Mouse (Mus musculus): Measurements from ENCODE around the gene Asb16.

Asb16 gene

DNA sequence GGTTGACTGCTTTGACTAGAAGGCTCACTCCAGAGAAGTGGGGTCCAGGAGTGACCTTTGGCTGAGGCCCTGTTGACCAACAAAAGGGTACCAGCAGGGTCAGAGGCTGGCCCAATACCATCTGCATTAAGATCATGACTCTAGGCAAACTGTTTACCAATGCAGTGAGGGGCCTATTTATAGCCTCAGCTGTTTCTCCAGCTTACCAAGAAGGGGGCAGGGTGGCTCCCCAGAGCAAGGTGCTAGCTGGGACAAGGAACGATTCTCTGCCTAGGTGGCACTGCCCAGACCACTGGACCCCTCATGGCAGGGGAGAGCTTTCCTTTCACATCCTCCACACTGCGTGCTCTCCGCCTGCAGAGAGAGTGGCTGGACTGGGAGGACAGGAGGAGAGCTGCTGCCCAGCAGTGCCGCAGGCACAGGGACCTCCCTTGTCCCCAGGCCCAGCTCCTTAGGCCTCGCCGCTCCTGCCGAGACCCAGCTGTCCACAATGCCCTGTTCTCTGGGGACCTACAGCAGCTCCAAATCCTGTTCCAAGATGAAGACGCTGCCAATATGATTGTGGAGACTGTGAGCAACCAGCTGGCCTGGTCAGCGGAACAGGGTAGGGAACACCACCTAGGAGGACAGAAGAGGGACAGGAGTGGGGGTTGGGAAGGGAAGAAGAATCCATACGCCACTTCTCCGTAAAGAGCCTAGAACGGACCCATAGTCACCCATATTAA, at the start of gene Asb16:
Gene Asb16, plus strand, starts transcription at position 224 of the 725 bp plus-strand sequence.
- no peak for DNase-seq (ENCODE audit: low spot score)

DNA sequence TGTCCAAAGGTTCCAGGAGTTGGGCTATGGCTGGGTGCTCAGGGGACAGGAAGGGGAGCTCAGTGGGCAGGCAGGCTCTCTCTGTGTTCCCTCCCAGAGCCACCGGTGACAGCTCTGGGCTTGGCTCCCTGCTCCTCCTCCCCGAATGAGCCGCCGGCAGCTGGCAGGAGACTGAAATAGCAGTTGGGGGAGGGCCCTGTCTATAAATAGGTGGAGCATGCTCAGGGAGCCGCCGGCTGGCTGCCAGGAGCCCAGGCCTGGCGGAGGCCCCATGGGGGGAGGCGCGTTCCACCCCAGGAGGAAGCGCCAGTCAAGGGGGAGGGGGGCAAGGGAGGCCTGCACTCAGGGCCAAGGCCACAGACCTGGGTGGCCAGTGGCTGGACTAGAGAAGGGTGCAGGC, 49.8 kb upstream of the Asb16 start:
- DNase-seq (ENCODE audit: low spot score) = peak; percentile 45

DNA sequence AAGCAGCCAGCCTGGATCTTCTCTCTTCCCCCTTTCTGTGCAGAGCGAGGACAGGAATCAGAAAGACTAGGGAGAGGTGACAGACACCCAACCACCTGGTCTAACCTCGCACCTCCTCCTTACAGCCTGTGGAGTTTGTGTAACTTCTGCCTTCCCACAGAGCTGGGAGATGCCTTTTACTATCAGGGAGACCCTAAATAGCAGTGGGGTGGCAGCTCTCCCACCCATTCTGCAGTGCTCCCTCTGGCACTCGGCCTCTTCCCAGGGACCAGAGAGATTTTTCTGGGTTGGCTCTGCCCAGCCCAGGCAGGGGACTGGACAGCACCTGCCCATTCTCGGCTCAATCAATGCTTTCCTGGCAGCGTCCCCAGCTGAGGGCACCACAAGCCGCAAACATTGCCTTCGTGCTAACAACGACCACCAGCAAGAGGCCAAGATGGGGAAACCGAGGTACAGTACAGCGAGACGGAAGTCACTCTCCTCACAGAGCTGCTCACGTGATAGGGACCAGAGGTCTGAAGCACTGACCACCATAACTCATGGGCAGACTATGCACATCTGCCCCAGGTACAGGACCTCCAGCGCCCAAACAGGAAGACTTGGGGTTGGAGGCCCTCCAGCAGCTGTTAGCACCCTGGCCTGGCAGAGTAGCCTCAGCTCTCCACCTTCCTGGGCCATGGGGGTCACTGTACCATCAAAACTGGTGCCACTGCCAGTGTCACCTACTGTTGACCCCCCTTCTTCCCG, 49.1 kb upstream of the Asb16 start:
- no peak for DNase-seq (ENCODE audit: low spot score)

DNA sequence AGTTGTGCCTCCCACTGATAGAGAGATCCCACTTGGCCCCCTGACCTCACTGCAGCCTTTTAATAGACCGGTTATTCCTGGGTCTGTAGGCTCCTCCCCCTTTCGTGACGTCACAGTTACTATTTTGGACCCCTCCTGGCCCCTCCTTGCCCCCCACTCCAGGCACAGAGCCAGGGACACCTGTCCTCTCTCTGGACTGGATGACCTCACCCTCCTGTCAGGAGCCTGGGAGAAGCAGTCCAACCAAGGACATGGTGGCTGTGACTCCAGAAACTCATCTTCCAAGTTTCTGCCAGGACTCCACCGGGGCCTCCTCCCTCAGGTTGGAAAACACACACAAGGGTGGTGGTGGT, 48.6 kb upstream of the Asb16 start:
- DNase-seq (ENCODE audit: low spot score) = no peak

DNA sequence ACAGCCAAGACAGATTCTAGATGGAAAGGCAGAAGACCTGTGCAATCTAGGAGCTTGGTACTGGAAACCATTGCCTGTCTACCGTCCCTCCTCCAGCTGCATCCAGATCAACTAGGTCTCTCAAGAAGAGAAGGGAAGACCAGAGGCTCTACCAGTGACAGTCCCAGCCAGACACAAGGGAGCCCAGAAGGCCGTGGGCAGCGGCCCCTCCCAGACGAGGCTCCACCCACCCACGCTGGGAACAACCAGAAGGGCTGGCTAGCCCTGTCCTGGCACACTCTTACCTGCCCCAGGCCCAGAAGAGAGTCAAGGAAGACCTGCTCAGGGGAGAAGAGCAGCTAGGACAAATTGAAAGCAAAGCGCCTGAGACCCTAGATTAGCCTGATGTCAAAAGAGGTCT, 48.1 kb upstream of the Asb16 start:
- no peak for DNase-seq (ENCODE audit: low spot score)

DNA sequence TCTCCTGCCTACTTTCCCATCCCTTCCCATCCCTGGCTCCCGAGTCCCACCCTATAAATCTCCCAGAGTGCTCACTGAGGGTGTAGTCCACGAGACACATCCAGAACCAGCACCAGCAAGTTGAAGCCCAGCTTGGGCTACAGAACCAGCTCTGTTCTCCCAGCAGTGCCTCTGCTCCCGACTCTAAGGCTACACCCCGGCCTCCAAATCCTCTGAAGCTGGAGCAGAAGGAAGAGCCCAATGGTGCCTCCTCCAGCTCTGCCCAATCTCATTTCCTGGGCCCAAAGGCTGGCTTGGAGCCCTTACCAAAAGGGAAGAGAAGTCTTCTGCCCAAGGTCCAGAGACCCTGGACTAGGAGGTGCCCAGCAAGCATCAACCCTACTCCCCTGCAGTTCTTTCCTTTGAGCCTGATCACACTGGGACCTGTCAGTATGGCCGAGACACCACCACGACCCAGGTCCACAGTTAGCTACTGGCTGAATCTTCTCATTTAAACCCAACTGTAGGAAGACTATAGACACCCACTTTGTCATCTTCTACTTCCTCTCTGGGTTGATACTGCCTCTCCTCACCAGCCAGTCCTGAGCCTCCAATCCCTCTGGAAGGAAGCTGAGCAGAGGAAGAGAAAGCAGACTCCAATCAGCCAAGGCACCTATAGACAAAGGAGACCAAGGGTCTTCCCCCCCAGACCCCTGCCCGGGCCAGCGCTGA, 47.1 kb upstream of the Asb16 start:
- no peak for DNase-seq (ENCODE audit: low spot score)

DNA sequence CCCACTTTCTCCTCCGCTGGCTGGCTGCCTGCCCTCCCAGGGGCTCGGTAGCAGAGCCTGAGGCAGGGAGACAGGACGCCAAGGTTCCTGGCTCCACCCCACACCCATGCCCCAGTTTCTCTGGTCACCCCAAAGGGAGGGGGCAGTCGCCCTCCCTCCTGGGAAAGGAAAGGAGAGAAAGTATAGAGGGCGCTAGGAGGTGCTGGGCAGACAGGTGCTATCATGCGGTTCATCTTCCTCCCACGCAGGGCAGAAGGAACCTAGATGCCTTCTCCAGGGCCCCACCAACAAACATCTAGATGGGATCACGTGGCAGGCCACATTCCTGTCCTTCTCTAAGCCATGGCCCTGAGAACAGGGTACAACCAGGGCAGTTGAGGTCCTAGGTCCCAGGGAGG, 46.6 kb upstream of the Asb16 start:
- DNase-seq (ENCODE audit: low spot score) = no peak

DNA sequence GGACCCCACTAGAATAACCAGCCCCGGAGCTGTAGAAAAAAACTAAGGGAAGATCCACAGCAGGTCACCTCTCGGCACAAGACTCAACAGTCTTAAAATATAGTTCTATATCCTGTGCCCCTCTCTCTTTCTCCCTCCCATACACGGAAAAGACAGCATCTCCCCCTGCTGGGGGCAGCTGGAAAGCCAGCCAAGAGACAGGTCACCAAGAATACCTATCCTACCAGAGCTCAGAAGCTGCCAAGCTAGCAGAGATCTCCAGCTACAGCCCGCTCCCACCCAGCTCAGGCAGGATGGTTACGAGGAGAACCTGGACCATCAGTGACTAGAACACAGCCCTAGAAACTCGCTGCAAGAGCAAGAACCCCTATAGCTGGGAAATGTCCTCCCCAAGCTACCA, 45.4 kb upstream of the Asb16 start:
- DNase-seq (ENCODE audit: low spot score) = peak; percentile 46

DNA sequence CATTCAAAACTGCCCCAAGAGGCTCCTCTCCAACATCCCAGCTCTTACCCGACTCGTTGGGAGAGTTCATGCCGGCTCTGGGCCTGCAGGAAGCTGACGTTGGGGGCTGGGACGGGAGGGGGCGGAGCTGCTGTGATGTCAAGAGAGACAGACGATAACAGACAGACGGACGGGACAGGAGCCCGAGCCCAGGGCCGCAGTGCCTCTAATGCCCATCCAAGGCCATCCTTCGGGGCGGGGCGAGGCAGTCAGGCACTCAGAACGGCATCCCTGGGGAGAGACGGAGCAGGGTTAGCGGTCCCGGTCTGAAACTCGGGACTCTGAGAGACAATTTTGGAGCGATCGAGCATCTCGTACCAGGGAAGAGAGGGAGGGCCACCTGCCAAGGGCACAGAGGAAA, 43.9 kb upstream of the Asb16 start:
- DNase-seq (ENCODE audit: low spot score) = no peak

DNA sequence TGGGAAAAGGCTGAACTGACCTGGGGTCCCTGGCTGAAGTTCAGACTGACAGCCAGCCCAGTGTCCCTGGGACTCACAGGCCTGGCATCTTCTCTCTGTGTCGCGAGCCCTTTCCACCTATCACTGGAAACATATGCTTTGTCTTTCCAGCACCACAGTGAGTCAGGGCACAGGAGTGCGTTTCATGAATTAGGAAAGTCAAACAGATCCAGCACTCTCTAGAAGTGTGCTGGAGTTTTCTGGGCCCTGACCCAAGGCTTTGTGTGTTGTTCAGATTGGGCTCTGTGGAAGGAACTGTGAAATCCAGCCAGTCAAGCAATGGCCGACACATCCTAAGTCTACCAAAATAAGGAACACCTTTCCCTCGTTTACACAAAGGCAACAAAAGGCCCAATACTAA, 43.3 kb upstream of the Asb16 start:
- DNase-seq (ENCODE audit: low spot score) = no peak

DNA sequence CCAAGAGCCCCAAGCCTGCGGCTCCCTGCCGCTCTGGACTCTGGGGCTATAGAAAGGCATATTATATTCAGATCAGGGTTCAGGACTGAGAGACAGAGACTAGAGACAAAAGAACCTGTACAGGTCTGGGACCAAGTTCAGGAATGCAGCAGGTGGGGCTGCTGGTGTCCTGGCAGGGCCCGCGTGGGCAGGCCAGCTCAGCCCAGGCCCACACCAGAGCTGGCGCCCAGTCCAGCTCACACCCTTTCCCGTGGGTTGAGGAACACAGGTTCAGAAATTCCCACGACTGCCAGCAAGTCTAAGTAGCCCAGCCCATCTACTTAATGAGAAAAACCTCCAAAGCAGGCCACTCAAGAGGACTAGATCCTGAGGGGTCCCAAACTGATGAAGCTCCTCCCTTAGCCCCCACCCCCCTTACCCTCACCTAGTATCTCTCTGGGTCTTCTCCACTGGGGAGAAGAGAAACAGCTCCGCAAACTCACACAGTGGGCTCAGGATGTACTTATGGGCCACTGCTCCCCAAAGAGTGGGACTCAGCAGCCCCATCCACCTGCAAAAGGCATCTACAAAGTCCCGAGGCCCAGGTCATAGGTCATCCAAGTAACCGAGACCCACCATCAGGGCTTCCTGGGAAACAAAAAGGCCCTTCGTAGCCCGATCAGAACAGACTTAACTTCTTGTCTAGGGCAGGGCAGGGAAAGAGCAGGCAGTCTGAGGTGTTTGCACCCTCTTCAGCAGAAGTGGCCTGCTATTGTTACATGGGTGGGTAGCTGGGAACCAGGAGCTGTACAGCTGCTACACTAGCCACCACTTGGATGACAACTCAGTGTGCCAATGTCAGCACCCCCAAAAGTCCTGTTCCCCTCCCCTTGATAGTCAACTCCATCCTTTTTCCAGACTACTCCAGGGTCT, 42.2 kb upstream of the Asb16 start:
- no peak for DNase-seq (ENCODE audit: low spot score)

DNA sequence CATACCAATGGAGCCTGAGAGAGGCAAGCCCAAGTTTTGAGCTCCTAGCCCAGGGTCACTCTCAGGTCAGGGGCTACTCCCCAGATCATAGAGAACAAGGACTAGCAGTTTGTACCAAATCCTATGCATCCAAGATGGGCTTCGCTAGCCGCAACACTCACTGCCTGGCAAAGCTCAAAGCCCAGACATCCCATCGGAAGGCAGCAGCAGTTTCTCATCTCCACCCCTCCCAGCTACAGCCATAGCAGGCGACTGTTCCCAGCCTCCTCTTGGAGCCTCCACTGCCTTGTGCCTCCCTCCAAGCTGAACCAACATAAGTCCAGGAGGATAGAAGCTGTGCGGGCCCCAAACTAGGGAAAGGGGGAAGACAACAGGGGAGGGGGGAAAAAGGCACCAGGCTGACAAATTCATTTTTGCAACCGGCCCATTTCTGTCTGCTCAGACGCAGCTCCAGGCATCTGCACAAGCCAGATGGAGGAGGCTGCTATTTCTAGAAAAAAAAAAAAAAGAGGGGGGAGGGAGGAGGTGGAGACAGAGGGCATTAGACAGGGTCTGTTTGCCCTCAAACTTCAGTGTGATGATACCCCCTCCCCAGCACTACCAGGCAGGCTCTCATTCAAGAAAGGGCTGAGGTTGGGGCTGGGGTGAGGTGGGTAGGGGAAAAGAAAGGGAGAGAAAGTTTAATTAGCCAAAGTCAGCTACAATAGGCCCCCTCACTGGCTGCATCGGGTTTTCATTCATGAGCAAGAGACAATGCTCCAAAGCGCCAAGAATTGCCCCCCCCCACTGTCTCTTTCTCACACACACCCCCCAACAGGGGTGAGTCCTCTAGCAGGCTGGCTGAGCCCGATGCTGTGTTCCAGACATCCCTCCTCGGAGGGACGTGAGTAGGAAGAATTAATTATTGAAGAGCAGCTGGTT, 41.0 kb upstream of the Asb16 start:
- DNase-seq (ENCODE audit: low spot score) = no peak

DNA sequence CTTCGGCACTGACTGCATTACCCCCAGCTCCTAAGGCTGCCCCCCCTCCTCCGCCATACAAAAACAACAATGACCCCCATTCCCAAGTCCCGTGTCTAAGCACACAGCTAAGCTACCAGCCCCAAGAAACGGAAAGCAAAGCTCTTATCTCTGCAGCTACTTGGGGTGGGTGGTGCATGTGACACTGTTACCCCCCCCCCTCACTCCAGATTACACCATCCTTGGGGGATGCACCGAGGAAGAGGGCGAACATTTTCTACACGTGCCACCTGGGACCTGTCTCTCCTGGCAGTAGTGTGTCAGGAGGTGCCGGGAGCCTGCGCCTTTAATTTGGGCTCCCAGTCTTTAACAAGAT, 40.4 kb upstream of the Asb16 start:
- DNase-seq (ENCODE audit: low spot score) = no peak

DNA sequence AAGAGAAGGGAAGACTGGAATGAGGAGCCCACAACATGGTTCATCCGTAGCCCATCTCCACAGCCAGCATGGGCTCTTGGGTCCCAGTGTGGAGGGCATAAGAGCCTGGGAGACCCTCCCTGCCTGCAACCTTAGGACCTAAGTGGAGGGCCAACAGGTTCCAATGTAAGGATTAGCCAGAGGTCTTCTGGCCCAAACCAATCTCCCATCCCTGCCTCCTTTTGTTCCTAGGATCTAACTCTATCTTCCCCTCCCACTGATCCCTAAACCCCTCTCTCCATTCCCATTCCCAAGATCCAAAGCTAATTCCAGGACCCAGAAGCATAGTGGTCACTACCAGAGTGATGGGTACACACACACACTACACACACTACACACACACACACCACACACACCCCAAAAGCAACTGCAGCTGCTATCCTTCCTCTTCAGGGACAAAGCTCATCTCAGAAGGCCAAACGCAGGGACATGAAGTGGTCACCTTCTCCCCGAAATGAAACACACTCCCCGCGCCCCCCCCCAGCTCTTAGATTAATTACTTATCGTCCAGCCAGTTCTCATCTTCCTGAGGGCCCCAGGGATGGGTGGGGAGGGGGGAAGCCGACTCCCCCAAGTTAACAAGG, 39.8 kb upstream of the Asb16 start:
- no peak for DNase-seq (ENCODE audit: low spot score)

DNA sequence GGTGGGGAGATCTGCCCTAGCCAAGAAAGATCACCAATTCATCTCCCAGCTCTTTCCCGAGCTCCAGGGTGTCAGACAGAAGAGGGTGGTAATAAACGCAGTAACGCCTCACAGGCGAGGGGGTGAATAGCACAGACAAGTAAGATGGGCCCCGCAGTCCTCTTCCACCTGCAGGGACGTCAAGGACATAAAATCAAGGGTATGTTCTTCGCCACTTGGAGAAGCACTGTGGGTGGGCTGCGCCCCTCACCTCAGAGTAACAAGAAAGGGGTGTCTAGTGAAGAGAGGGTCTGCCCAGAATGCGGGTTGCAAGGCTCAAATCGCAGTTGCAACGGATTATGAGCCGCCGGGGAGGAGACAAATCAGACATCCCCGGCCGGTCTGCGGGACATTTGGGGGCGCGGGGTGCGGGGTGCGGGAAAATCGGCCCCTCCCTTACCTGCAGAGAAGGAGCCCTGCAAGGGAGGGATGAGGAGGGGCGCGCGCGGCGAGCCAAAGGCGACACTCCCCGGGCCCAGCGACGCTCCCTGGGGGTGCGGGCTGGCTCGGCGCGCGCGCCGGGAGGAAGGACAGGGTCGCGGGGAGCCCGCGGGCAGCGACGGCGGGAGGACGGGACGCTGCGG, 39.1 kb upstream of the Asb16 start:
- DNase-seq (ENCODE audit: low spot score) = no peak

DNA sequence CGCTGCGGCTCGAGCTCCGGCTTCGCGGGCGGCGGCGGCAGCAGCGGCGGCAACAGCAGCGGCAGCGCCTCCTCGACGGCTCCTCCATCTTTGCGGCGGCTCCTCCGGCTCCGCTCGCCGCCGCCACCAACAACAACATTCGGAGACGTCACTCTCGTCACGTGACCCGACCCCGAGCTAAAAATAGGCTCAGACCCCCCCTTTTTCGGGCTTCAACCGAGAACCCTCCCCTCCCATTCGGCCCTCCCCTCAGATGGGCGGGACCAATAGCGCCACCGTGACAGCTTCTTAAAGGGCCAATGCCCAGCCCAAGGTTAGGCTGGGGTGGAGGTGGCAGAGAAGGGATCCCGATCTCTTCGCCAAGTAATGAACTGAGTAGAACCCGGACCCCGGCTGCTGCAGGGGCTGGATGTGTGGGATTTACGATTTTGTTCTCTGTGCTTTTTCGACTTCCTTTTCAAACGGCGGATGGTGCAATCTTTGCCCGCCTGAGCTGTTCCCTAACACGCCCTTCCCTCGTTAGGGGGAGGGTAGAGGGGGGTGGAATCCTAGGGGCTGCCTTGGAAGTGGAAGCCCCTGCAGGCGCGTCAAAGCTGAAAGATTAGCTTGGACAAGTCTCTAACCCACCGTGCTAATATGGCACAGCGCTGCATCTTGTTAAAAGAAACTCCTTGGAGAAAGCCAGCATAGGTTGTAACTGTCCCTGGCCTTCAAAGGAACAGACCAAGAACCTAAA, 38.4 kb upstream of the Asb16 start, which contains the start of gene Hdac5:
Gene Hdac5, minus strand, starts transcription at position 161 of the 736 bp plus-strand sequence.
- peak; percentile 93 for DNase-seq (ENCODE audit: low spot score)

DNA sequence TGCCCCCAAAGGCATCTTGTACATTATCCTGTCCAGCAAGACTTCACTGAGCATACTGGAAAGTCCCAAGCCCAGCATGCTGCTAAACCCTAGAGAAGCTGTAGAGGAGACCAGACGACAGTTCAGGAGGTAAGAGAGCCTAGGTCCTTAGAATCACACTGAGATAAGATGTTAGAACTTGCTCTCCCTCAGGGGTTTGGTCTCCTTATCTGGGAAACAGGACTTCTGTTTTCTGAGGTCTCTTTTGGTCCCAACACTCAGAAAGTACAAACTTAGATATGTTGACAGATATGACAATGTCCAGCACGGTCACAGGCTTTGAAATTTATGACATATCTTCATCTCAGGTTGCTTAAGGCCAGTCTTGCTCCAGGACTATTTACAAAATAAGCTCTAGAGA, 32.5 kb upstream of the Asb16 start:
- no peak for DNase-seq (ENCODE audit: low spot score)

DNA sequence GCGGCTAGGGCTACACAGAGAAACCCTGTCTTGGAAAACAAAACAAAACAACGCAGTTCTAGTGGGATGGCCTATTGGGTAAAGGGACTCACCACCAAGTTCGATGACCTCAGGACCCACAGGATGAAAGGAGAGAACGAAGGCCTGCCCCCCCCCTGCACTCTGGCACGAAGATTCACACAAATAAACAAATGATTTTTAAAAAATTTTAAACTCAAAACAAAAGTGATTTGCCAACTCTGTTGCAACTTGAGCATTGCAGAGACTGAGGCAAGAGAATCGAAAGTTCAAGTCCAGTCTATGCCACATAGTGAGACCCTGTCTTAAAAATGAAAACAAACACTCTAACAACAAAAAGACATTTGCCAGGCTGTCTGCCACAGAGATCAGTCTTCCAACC, 27.9 kb upstream of the Asb16 start:
- DNase-seq (ENCODE audit: low spot score) = no peak

DNA sequence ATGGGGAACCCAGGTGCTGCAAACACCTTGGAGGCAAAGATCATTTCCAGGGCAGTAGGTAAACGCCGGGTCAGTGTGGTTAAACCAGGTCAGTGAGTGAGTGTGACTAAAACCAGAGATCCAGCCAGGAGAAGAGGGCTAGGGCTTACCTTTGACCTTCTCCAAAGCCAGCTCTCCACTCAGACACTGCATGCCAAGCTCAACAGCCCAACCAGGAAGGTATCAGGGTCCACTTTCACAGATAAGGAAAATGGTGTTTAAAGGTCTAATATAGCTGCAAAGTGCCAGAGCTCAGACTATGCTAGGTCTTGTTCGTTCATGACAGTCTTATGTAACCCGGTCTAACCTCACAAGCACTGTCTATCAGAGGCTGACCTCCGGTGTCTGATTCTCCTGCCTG, 27.3 kb upstream of the Asb16 start:
- DNase-seq (ENCODE audit: low spot score) = no peak
